Mouse (Mus musculus) heart, embryonic 10.5 days (tissue): ENCODE data around the gene Ccdc88c. TPM values are rescaled to one million over a fixed set of nuclear protein-coding genes. Genes with fewer than 3 reads are reported as not detected.

Source experiments
- DNase-seq: peaks from one replicate; pipeline ENCODE4 v3.0.0-alpha.2; 2017; ENCODE audit warnings: low spot score
- H3K27ac ChIP-seq: fragments of 300-500 bp; sonication (generic); 2 replicates; pipeline ENCODE4 v1.5.1; 2016; ENCODE audit warnings: mild to moderate bottlenecking
- H3K27me3 ChIP-seq: fragments of 300-500 bp; sonication (generic); 2 replicates; pipeline ENCODE4 v1.6.1; 2016; ENCODE audit warnings: mild to moderate bottlenecking; ENCODE audit not compliant: poor library complexity, insufficient read depth, severe bottlenecking
- H3K36me3 ChIP-seq: fragments of 300-500 bp; sonication (generic); 2 replicates; pipeline ENCODE4 v1.6.1; 2016; ENCODE audit warnings: mild to moderate bottlenecking, moderate library complexity
- H3K4me1 ChIP-seq: fragments of 300-500 bp; sonication (generic); 2 replicates; pipeline ENCODE4 v1.6.1; 2016; ENCODE audit warnings: mild to moderate bottlenecking
- H3K4me3 ChIP-seq: fragments of 300-500 bp; sonication (generic); 2 replicates; pipeline ENCODE4 v1.5.1; 2016; ENCODE audit warnings: mild to moderate bottlenecking, moderate library complexity
- H3K9me3 ChIP-seq: fragments of 300-500 bp; sonication (generic); 2 replicates; pipeline ENCODE4 v1.6.1; 2016; ENCODE audit warnings: mild to moderate bottlenecking, moderate library complexity
- WGBS: fragments of 180-500 bp; shearing (Covaris S2); methylation state at CpG from one replicate; pipeline ENCODE4 v1.1.7; 2016; 5-methylcytosine and 5-hydroxymethylcytosine counted together
- polyA plus RNA-seq: library from polyadenylated mRNA; unstranded; fragments of >200 nt; fragmentation: Nextera tagmentation; extraction: Ambion mirVana; gene quantifications from 2 replicates; pipeline ENCODE4 v1.2.1, GENCODE M21; 2016

The Ccdc88c gene
- polyA plus RNA-seq, 1 experiment from 2014 or later: 4.4 TPM

- Histone ChIP-seq H3K4me1 (peaks cover 29% of the 10 kb centered on the region; the same call in 1 of the 2 replicates), H3K4me3 (no peak overlapping the region), H3K27me3 (peaks cover 84% of the 10 kb centered on the region), H3K9me3 (no peaks in the 10 kb centered on the region), H3K27ac (no peak overlapping the region), H3K36me3 (no peaks in the 10 kb centered on the region)
- 23% methylated on average over 7 of the region's 7 CpGs for WGBS
- DNase-seq: peak; percentile 88
Measured at GRCm38 (mm10) chr12:101025379-101025778, 3.5 kb downstream of the Ccdc88c start.

DNA sequence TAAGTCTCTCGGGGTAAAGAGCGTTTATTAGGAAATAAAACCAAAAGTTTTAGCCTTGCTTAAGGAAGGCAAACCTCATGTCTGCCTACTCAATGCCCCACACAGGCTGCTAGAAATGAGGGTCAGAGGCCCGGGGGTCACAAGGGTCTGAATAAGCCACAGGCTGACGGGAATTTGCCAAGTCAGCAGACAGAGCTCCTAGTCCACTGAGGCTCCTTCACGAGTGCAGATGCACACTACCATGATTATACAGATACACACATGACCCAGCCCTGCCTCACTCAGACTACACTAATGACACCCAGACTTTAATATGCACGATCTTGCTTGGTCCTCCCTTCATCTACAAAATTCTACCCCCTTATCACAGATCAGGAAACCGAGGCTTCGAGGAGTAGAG is 4.0 kb downstream of the Ccdc88c start:
- DNase-seq: peak; percentile 61
- Histone ChIP-seq H3K4me3 (no peak overlapping the region), H3K9me3 (no peaks in the 10 kb centered on the region), H3K4me1 (peaks cover 29% of the 10 kb centered on the region; the same call in 1 of the 2 replicates), H3K36me3 (peaks cover 4% of the 10 kb centered on the region; the same call in 1 of the 2 replicates), H3K27me3 (peaks cover 90% of the 10 kb centered on the region), H3K27ac (no peak overlapping the region)
- WGBS: 70% methylated on average over 8 of the region's 8 CpGs

GRCm38 (mm10) chr12:101023143-101023542 is 5.7 kb downstream of the Ccdc88c start:
- DNase-seq: peak; percentile 62
- WGBS: 82% methylated on average over 11 of the region's 11 CpGs
- no peak overlapping the region for H3K27ac ChIP-seq
- H3K36me3 ChIP-seq: peaks cover 6% of the 10 kb centered on the region; the same call in 1 of the 2 replicates
- H3K4me3 ChIP-seq: no peak overlapping the region
- peaks cover 87% of the 10 kb centered on the region for H3K27me3 ChIP-seq
- no peaks in the 10 kb centered on the region for H3K9me3 ChIP-seq
- peaks cover 26% of the 10 kb centered on the region for H3K4me1 ChIP-seq

DNA sequence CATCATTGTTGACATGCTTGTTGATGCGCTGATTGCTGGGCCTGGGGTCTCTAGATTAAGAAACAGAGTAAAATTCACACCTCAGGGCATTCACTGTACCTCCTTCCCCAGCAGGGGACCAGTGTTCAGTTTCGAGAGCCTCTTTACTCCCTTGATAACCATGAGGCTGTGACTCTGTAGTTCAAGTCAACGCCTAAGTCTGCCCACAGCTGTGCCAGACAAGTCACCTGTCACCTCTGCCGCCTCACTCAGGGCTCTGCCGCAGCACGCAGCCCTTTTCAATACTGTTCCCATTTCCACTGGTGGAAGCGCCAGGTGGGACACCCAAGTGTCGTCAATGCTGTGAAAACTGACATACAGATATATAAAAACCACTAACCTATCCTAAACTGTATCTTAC is 6.5 kb downstream of the Ccdc88c start:
- H3K27ac ChIP-seq: no peak overlapping the region
- H3K9me3 ChIP-seq: no peaks in the 10 kb centered on the region
- no peak overlapping the region for H3K4me3 ChIP-seq
- 91% methylated on average over 8 of the region's 8 CpGs for WGBS
- H3K36me3 ChIP-seq: peaks cover 6% of the 10 kb centered on the region; the same call in 1 of the 2 replicates
- peaks cover 86% of the 10 kb centered on the region for H3K27me3 ChIP-seq
- DNase-seq: peak; percentile 62
- peaks cover 25% of the 10 kb centered on the region for H3K4me1 ChIP-seq

- peaks cover 6% of the 10 kb centered on the region; the same call in 1 of the 2 replicates for H3K36me3 ChIP-seq
- DNase-seq: peak; percentile 63
- no peak overlapping the region for H3K27ac ChIP-seq
- H3K4me1 ChIP-seq: peaks cover 27% of the 10 kb centered on the region
- peaks cover 86% of the 10 kb centered on the region for H3K27me3 ChIP-seq
- H3K9me3 ChIP-seq: no peaks in the 10 kb centered on the region
- H3K4me3 ChIP-seq: no peak overlapping the region
- WGBS: 73% methylated on average over 9 of the region's 9 CpGs
Measured at GRCm38 (mm10) chr12:101021484-101022226, 7.2 kb downstream of the Ccdc88c start.

GRCm38 (mm10) chr12:101020210-101021015 is 8.4 kb downstream of the Ccdc88c start:
- Histone ChIP-seq H3K4me3 (no peak overlapping the region), H3K9me3 (no peaks in the 10 kb centered on the region), H3K4me1 (peaks cover 35% of the 10 kb centered on the region), H3K36me3 (peaks cover 6% of the 10 kb centered on the region; the same call in 1 of the 2 replicates), H3K27me3 (peaks cover 86% of the 10 kb centered on the region), H3K27ac (no peak overlapping the region)
- DNase-seq: peak; percentile 60
- WGBS: 83% methylated on average over 15 of the region's 15 CpGs

DNA sequence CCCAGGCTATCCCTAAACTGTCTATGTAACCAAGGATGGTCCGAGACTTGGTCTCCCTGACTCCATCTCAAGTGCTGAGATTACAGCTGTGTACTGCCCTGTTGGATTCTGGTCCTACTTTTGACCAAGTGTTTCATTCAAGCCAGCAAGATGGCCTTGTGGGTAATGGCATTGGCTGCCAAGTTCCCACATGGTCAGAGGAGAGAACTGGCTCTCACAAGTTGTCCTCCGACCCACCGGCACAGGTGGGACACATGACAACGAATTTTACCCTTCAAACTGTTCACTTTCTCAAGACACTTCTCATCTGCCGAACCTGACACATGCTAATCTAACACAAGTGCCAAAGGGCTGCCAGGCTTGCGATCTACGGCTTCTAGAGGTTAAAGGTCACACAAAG is 9.4 kb downstream of the Ccdc88c start:
- Histone ChIP-seq H3K27ac (no peak overlapping the region), H3K4me3 (no peak overlapping the region), H3K36me3 (peaks cover 6% of the 10 kb centered on the region; the same call in 1 of the 2 replicates), H3K9me3 (no peaks in the 10 kb centered on the region), H3K27me3 (peaks cover 86% of the 10 kb centered on the region), H3K4me1 (peaks cover 36% of the 10 kb centered on the region)
- DNase-seq: no peak
- WGBS: 92% methylated on average over 7 of the region's 7 CpGs

DNA sequence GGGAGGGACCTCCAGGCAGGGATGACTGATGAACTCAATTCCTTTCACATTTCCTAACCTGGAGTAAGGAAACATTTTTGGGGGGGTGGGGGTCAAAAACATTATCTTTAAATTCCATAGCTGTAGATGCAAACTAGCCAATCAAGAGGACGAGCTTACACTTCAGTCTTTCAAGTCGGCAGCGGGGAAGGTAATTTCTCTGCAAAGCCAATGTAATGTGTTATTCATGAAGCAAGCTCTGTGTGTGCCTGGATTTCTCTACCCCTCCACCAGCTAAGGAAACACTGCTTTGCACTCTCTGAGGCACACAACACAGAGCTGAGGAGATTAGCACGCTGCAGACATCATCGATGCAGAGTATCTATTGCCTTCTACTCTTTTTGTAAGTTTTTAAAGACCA is 9.8 kb downstream of the Ccdc88c start:
- Histone ChIP-seq H3K4me1 (peaks cover 38% of the 10 kb centered on the region), H3K27me3 (peaks cover 86% of the 10 kb centered on the region), H3K36me3 (peaks cover 6% of the 10 kb centered on the region; the same call in 1 of the 2 replicates), H3K9me3 (no peaks in the 10 kb centered on the region), H3K27ac (no peak overlapping the region), H3K4me3 (no peak overlapping the region)
- DNase-seq: no peak
- 76% methylated on average over 5 of the region's 5 CpGs for WGBS

GRCm38 (mm10) chr12:101017971-101018371 is 10.9 kb downstream of the Ccdc88c start:
- H3K4me1 ChIP-seq: peaks cover 38% of the 10 kb centered on the region
- H3K9me3 ChIP-seq: no peaks in the 10 kb centered on the region
- peaks cover 6% of the 10 kb centered on the region; the same call in 1 of the 2 replicates for H3K36me3 ChIP-seq
- H3K4me3 ChIP-seq: peak overlapping the region; percentile 20; the same call in 1 of the 2 replicates
- H3K27me3 ChIP-seq: peaks cover 86% of the 10 kb centered on the region
- no peak for DNase-seq
- 11% methylated on average over 6 of the region's 6 CpGs for WGBS
- peak overlapping the region; percentile 65 for H3K27ac ChIP-seq

- Histone ChIP-seq H3K9me3 (no peaks in the 10 kb centered on the region), H3K27ac (no peak overlapping the region), H3K36me3 (peaks cover 6% of the 10 kb centered on the region; the same call in 1 of the 2 replicates), H3K4me1 (peaks cover 51% of the 10 kb centered on the region), H3K27me3 (peaks cover 81% of the 10 kb centered on the region), H3K4me3 (no peak overlapping the region)
- DNase-seq: no peak
- 45% methylated on average over 5 of the region's 5 CpGs for WGBS
Measured at GRCm38 (mm10) chr12:101016412-101016928, 12.4 kb downstream of the Ccdc88c start.

DNA sequence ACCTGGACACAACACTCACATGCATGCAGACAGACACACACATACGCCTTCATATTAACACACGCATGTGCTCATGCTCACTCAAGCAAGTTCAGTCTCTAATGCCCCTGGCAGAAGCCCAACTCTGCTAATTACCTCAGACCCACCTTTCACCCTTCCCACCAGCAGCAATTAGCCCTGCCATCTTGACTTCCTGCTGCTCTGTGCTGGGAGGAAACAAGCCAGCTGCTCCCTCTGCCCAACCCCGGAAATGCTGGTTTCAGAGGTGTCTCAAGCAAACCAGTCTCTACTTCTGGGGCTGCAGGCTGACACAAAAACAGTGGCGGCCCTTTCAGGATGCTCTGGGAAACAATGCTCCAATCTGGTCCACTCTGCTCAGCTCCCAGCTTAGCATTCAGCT is 12.9 kb downstream of the Ccdc88c start:
- Histone ChIP-seq H3K27ac (no peak overlapping the region), H3K36me3 (peaks cover 6% of the 10 kb centered on the region; the same call in 1 of the 2 replicates), H3K9me3 (no peaks in the 10 kb centered on the region), H3K27me3 (peaks cover 83% of the 10 kb centered on the region), H3K4me1 (peaks cover 51% of the 10 kb centered on the region), H3K4me3 (no peak overlapping the region)
- DNase-seq: no peak
- 63% methylated on average over 4 of the region's 4 CpGs for WGBS

- no peak for DNase-seq
- H3K9me3 ChIP-seq: no peaks in the 10 kb centered on the region
- H3K4me3 ChIP-seq: no peak overlapping the region
- peaks cover 56% of the 10 kb centered on the region for H3K4me1 ChIP-seq
- WGBS: 82% methylated on average over 11 of the region's 11 CpGs
- peaks cover 83% of the 10 kb centered on the region for H3K27me3 ChIP-seq
- H3K27ac ChIP-seq: no peak overlapping the region
- peaks cover 5% of the 10 kb centered on the region; the same call in 1 of the 2 replicates for H3K36me3 ChIP-seq
Measured at GRCm38 (mm10) chr12:101015165-101015560, 13.7 kb downstream of the Ccdc88c start.
